Mouse (Mus musculus): Measurements from ENCODE around the gene Acyp2. TPM values are rescaled to one million over a fixed set of nuclear protein-coding genes. Genes with fewer than 3 reads are reported as not detected.
"Not testable (repeated sequence)": the region's sequence is repeated elsewhere in the genome, so short reads cannot be mapped to it uniquely, and the experiment has no call there.

Gene Acyp2
- 10 to 100 TPM; 39.4 to 49.2 TPM for total RNA-seq (2021)
- long read RNA-seq, experiment 1, partial matches to known transcripts, result 8 of 8 reads
- long read RNA-seq, experiment 1, other reads (novel, unspliced or antisense), result 0 of 8 reads
- long read RNA-seq, experiment 2, partial matches to known transcripts, result 5 of 8 reads
- long read RNA-seq, experiment 2, other reads (novel, unspliced or antisense), result 1 of 8 reads

DNA sequence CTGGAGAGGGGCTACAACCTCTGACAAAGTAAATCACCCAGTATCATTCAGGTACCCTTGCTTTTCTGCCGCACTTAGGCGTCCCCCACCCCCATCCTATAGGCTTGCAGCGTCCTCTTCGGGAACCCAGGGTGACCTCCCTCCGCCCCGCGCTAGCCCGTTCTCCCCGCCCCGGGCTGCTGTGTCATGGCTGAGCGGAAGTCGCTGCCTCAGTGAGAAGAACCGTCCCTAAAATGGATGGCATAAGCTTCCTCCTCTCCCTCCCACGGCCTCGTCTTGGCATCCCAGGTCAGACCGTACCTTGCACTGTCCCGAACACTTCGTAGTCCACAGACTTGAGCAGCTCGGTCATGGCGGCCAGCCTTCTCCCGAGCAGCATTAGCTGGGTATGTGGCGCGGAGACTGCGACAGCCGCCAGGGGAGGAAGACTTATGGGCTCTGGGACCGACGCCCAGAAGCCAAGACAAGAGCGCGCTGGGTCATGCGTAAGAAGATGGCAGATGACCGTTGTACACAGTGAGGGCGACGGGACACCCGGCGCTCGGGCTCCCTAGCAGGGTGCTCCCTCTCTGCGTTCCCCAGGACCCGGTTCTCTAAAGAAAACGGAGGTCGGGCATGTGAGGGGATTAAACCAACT, at the start of gene Acyp2:
Gene Acyp2 (minus strand): TSS at position 587 of the 637 bp plus-strand sequence.
- DNase-seq, result peak; percentile 80

DNA sequence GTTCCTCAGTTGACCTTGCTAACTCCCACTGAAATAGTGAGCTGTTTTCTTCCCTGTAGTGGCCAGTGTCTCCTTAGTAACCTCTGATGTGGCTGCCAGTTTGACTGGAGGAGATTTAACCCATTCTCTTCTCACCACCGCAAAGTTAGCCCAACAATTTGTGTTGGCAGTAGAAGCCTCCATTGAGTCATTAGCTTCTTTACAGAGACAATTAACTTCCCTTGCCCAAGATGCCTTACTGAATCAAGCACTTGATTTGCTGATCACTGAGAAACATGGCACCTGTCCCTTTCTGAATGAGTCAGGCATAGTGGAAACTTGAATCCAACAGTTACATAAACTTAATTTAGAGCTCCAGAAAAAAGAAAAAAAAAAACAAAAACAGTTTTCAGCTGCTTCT, 40.0 kb upstream of the Acyp2 start:
- DNase-seq, result no peak

DNA sequence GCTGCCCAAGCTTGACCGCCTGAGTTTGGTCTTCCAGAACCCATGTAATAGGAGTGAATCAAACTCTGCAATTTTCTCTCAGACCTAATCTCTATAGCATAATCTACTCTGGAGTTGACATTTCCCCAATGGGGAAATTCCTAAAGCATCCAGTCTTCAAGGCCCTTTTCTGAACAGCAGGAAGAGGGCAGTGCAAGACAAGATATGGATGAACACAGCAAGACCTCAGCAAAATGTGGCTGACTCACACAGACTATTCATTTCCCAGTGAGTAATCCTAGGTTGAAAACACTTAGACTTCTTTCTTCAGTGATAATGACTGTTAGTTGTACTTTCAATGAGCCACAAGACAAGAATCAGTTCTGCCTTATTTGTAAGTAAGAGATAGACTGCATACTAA, 26.7 kb upstream of the Acyp2 start:
- no peak for DNase-seq

DNA sequence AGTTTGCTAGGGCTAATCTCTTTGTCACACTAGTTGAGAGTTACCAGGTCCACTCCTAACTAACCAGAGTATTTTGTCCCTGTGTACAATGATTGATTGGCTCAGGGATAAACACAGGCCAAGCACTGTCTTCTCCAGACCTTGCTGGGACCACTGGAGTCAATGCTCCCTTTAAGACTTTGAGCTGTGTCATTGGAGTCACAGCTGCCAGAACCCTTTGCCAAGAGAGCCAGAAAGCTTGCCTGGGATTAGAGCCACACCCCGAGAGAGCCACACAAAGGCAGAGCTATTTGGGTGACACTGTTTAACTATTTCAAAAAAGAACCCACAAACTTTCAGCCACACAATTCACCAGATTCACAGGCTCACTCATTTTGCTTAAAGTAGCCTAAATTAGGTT, 23.3 kb upstream of the Acyp2 start:
- DNase-seq, result peak; percentile 34

DNA sequence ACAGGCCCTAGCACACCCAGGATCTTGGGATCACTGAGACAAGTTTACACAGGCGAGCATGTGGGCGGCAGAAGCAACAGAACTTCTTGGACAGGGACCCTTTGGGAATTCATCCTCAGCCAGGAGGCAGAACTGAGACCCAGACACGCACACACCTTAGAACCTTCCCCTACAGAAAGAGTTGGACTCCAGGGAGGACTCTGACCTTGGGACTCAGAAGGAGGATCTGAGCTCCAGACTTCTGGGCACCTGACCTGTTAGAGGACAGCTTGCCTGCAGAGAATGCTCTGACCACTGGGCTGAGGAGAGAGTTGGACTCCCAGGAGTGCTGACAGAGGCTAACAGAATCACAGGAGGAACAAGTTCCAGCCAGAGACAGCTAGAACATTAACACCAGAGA, 13.6 kb upstream of the Acyp2 start:
- no peak for DNase-seq

DNA sequence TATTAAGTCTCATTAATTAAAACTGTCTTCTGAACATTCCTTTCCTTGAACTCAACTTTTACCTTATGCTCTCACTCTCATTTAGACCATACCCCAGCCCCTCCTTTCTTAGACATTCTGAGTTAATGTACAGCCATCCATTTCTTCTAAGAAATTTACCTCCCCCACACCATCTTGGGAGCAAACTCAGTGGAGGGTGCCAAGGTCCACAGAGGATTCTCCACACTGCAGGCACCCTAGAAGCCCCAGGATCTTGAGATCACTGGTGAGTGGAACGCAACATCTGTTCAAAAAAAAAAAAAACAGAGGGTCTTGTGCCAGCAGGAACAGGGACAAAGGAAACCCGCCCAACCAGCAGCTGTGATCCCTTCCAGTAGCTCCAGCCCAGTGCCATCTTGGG, 13.2 kb upstream of the Acyp2 start:
- DNase-seq, result no peak

DNA sequence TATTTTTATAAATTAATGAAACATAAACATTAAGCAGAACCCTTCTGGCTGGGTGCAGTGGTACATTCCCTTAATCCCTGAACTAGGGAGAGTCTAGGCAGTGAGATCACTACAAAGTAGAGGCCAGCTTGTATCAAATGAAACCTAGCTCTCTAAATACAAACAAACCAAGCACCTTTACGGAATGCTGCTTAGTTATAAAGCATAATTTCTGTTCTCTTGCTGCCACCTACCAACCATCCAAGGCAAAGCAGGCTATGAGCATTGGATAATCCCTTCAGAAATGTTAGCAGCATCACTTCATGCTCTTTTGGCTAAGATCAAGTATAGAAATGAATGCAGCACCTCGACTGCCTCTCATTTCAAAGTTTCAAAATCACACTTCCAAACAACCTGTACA, 7.7 kb upstream of the Acyp2 start:
- DNase-seq, result peak; percentile 11

DNA sequence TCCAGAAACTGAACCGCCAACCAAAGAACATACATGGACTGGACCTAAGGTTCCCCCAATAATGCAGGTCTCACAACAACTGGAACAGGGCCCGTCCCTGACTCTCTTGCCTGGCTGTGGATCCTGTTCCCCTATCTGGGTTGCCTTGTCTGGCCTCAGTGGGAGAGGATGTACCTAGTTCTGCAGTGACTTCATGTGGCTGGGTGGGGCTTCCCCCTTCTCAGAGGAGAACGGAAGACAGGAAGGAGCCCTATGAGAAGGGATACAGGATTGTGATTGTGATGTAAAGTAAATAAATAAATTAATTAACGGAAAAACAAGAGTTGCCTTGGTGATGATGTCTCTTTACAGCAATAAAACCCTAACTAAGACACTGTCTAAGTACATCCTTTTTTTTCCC, 6.7 kb upstream of the Acyp2 start:
- no peak for DNase-seq

DNA sequence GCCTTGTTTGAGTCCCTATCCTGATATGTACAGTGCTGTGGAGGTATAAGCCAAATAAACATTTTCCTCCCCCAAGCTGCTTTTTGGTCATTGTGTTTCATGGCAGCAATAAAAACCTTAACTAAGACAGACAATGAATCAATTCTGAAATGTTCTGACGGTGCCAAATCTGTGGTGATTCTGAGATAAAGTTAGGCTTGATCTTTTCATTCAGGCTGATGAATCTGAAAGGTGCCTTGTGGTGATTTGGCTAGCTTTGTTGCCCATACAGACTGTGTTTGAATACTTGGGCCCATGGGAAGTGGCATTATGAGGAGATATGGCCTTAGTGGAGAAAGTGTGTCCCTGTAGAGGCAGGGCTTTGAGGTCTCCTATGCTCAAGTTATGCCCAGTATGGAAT, 1.0 kb upstream of the Acyp2 start:
- DNase-seq, result no peak

DNA sequence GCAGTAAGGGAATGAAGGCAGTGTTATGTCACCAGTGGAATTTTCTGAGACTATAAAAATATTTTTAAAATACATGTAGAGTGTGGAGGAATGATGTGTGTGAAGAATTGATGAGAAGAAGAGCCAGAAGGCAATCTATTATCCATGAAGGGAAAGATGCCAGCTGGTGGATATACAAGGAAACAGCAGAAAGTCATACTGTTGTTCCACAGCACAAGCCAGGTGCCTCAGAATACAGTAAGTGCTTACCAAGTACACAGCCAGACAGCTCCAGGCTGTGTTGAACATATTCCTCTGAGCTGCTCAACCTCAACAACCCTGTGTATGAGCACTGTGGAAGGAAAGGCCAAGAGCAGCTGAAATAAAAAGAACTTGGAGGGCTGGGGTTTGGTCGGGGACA, 13.7 kb downstream of the Acyp2 start:
- DNase-seq, result no peak

DNA sequence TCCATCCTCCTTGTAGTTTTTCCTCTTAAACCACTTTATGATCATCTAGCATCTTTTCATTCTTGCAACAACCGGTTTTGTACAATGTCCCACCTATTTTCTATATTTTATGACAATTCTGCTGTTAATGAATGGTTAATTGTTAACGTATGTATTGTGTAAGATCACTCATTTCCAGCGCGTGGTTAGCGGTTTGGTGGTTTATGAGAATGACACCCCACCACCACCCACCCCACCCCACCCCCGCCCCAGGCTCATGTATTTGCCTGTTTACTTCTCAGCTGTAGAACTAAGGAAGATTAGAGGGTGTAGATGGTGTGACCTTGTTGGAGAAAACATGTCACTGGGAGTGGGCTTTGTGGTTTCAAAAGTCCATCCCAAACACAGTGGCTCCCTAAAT, 18.9 kb downstream of the Acyp2 start:
- no peak for DNase-seq

DNA sequence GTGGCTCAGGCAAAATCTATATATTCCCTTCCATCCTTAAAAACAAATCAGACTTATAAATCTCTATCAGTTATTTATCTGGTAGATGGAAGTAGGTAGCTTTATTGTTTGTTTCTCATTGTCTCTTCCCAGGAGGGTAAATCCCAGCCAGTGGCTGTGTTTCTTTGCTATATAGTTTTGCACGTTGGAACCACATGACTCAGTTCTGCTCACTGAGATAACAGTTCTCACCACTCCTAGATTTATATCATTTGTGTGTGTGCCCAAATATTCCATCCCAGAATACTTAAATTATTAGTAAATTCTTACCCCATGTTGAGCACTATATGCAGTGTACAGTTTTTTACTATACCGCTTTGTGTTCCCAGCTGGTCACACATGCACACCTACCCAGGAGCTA, 26.2 kb downstream of the Acyp2 start:
- no peak for DNase-seq

DNA sequence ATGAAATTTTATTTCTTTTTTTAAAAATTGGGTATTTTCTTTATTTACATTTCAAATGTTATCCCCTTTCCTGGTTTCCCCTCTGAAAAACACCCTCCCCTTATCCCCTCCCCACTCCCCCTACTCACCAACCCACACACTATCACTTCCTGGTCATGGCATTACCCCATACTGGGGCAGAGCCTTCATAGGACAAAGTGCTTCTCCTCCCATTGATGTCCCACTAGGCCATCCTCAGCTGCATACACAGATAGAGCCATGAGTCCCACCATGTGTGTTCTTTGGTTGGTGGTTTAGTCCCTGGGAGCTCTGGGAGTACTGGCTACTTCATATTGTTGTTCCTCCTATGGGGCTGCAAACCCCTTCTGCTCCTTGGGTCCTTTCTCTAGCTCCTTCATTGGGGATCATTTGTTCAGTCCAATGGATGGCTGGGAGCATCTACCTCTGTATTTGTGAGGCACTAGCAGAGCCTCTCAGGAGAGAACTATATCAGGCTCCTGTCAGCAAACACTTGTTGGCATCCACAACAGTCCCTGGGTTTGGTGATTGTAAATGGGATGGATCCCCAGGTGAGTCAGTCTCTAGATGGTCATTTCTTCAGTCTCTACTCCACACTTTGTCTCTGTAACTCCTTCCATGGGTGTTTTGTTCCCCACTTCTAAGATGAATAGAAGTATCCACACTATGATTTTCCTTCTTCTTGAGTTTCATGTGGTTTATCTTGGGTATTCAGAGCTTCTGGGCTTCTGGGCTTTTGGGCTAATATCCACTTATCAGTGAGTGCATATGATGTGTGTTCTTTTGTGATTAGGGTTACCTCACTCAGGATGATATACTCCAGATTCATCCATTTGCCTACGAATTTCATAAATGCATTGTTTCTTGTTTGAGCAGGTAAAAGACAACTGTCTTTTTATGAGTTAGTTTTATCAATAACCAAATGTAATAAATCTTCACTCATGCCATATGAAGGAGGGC, 27.7 kb downstream of the Acyp2 start:
- DNase-seq, result not testable (repeated sequence)

DNA sequence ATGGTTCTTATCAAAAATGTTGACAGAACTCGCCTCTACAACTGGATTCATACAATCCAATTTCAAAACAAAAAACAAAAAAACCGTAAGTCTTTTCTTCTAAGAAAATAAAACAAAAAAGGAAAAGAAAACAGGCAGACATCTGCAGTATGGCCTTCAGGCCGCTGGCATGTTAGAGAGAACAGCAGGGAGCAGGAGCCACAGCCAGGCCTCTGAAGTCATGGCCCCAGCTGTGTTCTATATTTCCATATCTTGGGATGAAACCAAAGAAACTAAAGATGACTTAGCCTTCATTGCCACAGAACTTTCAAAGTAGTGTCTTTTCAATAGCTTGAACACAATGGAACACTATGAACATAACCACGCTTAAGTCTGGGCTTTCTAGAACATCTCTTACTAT, 31.2 kb downstream of the Acyp2 start:
- no peak for DNase-seq

DNA sequence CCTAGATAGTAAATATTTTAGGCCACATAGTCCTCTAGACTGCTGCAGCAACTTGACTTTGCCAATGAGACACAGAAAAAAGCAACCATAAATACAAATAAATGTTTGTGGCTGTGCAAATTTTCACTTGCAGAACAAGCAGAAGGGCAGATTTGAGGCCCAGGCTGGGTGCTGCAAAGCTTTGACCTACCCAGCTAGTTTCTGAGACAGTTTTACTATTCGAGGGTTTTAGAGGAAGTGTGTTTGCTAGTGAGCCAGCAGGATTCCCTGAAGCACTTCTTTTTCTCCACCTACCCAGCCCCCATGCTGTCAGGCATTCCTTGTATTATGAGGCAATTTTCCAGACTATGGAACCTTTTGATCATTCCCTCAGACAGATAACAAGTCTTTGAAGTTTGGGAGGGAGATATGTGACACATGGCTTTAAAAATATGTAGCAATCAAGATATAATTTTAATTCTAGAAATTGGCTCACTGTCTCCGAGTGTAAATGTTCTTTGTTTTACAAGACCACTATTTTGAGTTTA, 31.8 kb downstream of the Acyp2 start:
- DNase-seq, result no peak

DNA sequence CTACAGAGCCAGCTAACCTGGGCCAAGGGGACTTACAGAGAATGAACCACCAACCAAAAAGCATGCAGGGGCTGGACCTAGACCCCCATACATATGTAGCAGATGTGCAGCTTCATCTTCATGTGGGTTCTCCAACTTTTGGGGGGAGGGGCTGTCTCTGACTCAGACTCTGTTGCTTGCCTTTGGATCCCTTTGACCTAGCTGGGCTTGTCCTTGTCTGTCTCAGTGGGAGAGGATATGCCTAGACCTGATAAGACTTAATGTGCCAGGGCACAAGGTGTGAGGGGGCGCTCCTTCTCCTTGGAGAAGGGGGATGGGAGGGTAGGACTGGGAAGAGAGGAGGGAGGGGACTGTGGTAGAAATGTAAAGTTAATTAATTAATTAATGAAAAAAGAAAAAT, 33.4 kb downstream of the Acyp2 start:
- DNase-seq, result no peak

DNA sequence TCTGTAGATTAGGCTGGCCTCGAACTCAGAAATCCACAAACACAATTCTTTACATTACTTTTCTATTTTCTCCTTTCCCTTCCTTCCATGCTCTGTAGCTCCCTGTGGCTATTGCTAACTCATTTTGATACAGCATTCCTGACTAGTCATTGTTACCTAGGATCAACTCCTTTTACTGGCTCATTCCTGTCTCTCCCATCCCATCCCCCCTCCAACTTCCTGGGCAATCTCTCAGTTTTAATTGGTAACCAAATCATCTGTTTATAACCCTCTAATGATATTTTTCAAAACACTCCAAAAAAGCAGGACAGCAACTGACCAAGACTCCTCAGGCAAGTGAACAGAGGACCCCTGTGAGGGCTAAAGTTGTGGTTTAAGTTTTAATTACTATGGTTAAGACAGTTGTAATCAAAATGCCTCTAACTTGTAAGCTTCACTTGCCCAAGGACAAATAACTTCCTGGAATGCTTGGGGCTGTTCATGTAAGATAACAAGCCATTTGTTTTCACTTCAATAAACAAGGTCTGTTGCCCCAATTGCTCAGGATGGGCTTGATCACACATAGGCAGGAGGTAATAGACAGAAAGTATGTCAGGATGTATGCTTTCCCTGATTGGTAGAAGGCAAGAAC, 35.4 kb downstream of the Acyp2 start:
- DNase-seq, result no peak

DNA sequence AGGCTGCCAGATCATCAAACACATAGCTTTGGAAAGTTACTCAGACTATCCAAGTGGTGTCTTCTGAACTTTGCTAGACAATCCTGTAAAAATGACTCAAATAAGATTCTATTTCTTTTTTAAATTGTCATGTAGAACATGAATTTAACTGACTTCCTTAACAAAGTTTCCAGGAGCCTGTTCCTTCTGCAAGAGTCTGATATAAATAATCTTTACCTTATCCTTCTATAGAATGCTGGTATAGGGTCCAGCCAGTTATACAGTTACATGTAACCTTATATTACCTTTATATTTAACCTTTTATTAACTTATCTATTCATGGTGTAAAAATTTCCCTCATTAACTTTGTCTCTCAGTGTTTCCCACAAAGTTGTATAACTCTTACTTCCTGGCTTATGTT, 36.7 kb downstream of the Acyp2 start:
- no peak for DNase-seq

DNA sequence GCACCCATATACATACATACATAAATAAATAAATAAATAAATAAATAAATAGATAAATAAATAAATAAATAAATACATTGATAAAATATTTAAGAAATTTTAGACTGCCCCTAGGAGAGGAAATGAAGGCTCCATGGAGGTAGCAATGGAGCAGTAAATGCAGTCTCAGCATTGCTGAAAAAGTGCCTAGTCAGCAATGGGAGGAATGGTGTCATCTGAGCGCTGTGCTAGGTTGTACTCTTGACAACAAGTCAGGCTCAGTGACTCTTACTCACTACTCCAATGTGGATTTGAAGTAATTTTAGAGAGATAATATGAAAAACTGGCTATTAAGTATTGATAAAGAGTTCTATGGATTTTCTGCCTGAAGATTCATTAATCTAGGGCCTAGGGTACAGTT, 40.1 kb downstream of the Acyp2 start:
- no peak for DNase-seq

DNA sequence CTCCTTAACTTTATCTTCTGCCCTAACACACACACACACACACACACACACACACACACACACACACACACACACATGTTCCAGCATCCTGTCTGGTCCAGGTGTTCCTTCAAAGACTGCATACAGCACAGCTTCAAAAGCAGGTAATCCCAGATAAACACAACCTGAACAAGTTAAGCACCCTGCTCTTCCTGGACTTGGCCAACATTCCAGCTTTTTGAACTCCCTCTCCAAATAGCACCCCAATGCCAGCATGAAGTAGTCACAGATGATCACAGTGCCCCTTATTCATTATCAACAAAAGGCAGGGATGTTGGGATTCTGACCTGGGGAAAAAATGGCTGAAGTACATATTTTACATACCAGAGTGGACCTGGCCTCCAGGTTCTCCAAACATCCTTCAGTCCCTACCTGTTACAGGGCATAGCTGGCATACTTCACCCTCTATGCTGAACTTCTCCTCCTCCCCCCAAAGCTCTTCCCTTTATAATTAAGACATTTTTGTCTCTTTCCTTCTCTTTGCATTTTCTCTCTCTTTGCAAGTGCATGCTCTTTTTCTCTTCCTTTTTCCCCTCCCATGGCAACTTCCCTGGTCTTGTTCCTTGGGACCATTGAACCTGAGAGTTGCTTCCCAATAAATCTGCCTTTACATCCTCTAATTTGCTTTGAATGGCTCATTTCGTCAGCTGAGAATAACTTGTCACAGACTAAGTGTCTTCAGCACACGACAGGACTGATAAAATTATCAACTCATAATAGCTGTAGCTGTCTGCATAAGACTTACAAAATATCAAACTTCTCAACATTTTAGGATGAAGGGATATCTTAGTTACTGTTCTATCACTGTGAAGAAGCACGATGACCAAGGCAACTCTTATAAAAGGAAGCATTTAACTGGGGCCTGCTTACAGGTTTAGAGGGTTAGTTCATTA, 41.5 kb downstream of the Acyp2 start:
- DNase-seq, result no peak

DNA sequence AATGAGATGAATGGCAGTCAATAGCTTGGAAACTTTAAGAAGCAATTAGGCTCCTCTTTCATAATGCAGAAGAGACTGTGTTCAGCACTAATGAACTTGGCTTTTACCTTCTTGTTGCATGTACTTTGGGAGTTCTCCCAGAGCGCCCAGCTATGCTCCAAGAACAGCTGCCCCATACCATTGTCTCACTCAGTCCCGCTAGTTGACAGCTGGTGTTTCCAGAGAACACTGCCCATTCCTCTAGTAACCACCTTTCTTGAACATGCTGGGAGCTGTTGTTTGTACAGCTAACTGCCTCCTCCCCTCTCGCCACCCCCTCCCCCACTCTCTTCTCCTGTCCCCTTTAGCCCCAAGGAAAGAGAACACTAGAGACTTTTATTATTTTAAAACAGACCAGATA, 52.1 kb downstream of the Acyp2 start:
- DNase-seq, result no peak

DNA sequence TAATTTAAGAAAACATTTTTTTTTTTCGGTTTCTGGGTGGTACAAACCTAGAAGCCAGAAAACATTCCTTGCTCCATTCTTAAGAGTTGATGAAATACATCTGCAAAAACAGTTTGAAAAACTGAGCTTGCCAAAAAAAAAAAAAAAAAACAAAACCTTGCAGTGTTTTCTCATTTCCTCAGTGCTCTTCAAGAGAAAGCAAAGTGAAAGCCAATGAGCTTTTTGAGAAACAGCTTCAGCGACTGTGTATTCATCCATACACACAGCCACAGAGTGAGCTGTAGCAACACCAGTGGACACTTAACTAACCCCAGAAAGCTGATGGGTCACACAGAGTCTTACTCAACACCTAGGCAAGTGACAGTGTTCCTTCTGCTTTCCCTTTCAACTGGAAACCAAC, 69.4 kb downstream of the Acyp2 start:
- DNase-seq, result no peak
